Mouse (Mus musculus) embryonic fibroblast, embryonic 13.5 days (primary cell): Measurements from ENCODE around the gene Lat.

Source experiments
- CTCF ChIP-seq: IDR thresholded peaks from 2 replicates; pipeline ENCODE4 v1.5.1; 2011; ENCODE audit warnings: mild to moderate bottlenecking, control low read depth, low read length, moderate library complexity, borderline replicate concordance; ENCODE audit not compliant: insufficient read depth
- POLR2A ChIP-seq: IDR thresholded peaks from 2 replicates; pipeline ENCODE4 v1.6.1; 2011; ENCODE audit warnings: low read depth, mild to moderate bottlenecking, control low read depth, low read length, moderate library complexity

GRCm38 (mm10) chr7:126314273-126314672, 55.1 kb downstream of the Lat start:
- TF ChIP-seq POLR2A (no peak), CTCF (no peak)
